Mouse (Mus musculus) forebrain, embryonic 15.5 days (tissue): ENCODE measurements around the gene Ssr2. TPM values are rescaled to one million over a fixed set of nuclear protein-coding genes. Genes with fewer than 3 reads are reported as not detected.

Experiments used
- ATAC-seq: fragments of 200-750 bp; cut with Nextera tagmentation; replicated peaks from 2 replicates; pipeline ENCODE4 v1.8.0; 2017; ENCODE audit warnings: mild to moderate bottlenecking, moderate TSS enrichment, moderate library complexity
- H3K27ac ChIP-seq: fragments of 300-500 bp; sonication (generic); replicated peaks from 2 replicates; pipeline ENCODE4 v1.5.1; 2015; ENCODE audit warnings: mild to moderate bottlenecking, inconsistent platforms
- H3K27me3 ChIP-seq: fragments of 300-500 bp; sonication (generic); 2 replicates; pipeline ENCODE4 v1.6.1; 2015; ENCODE audit warnings: inconsistent platforms
- H3K36me3 ChIP-seq: fragments of 300-500 bp; sonication (generic); 2 replicates; pipeline ENCODE4 v1.6.1; 2015; ENCODE audit warnings: mild to moderate bottlenecking, inconsistent platforms
- H3K4me1 ChIP-seq: fragments of 300-500 bp; sonication (generic); 2 replicates; pipeline ENCODE4 v1.6.1; 2015; ENCODE audit warnings: inconsistent platforms
- H3K4me2 ChIP-seq: fragments of 300-500 bp; sonication (generic); replicated peaks from 2 replicates; pipeline ENCODE4 v1.6.1; 2015; ENCODE audit warnings: mild to moderate bottlenecking, inconsistent platforms
- H3K4me3 ChIP-seq: fragments of 300-500 bp; sonication (generic); 2 replicates; pipeline ENCODE4 v1.5.1; 2015; ENCODE audit warnings: mild to moderate bottlenecking, inconsistent platforms
- H3K9ac ChIP-seq: fragments of 300-500 bp; sonication (generic); replicated peaks from 2 replicates; pipeline ENCODE4 v1.6.1; 2015; ENCODE audit warnings: mild to moderate bottlenecking, inconsistent platforms
- H3K9me3 ChIP-seq: fragments of 300-500 bp; sonication (generic); 2 replicates; pipeline ENCODE4 v1.6.1; 2016; ENCODE audit warnings: inconsistent platforms
- WGBS: fragments of 180-500 bp; shearing (Covaris S2); methylation state at CpG from one replicate; pipeline ENCODE4 v1.1.7; 2015; ENCODE audit warnings: mixed read lengths; 5-methylcytosine and 5-hydroxymethylcytosine counted together
- microRNA counts: library from miRNA; unstranded; fragments of <30 nt; microRNA quantifications from one replicate; lab custom pipeline; 2016
- microRNA-seq: library from miRNA; unstranded; fragments of <30 nt; microRNA quantifications from one replicate; pipeline ENCODE4, GENCODE M21; 2016
- polyA plus RNA-seq: library from polyadenylated mRNA; unstranded; fragments of >200 nt; fragmentation: Nextera tagmentation; extraction: Ambion mirVana; gene quantifications from 2 replicates; pipeline ENCODE4 v1.2.1, GENCODE M21; 2015

Gene Ssr2
- polyA plus RNA-seq, 1 experiment from 2014 or later = 134 TPM

GRCm38 (mm10) chr3:88633056-88633455, 57.4 kb downstream of the Ssr2 start:
- Histone ChIP-seq H3K4me1 (peaks cover 22% of the 10 kb centered on the region), H3K9me3 (no peaks in the 10 kb centered on the region), H3K9ac (no peak overlapping the region), H3K27ac (no peak overlapping the region), H3K27me3 (no peaks in the 10 kb centered on the region), H3K36me3 (peaks cover 87% of the 10 kb centered on the region), H3K4me2 (no peak overlapping the region), H3K4me3 (no peak overlapping the region)
- WGBS = 94% methylated on average over 10 of the region's 10 CpGs
- no peak for ATAC-seq

- no peak for ATAC-seq
- H3K4me1 ChIP-seq = peaks cover 5% of the 10 kb centered on the region; the same call in 1 of the 2 replicates
- WGBS = 91% methylated on average over 19 of the region's 19 CpGs
- no peak overlapping the region for H3K9ac ChIP-seq
- peaks cover 98% of the 10 kb centered on the region for H3K36me3 ChIP-seq
- H3K27ac ChIP-seq = no peak overlapping the region
- H3K4me3 ChIP-seq = no peak overlapping the region
- H3K9me3 ChIP-seq = no peaks in the 10 kb centered on the region
- H3K4me2 ChIP-seq = no peak overlapping the region
- H3K27me3 ChIP-seq = no peaks in the 10 kb centered on the region
These were observed 60.0 kb downstream of the Ssr2 start for GRCm38 (mm10) chr3:88635506-88636275.

GRCm38 (mm10) chr3:88636555-88636986, 60.9 kb downstream of the Ssr2 start:
- peaks cover 97% of the 10 kb centered on the region for H3K36me3 ChIP-seq
- no peak overlapping the region for H3K27ac ChIP-seq
- no peaks in the 10 kb centered on the region for H3K9me3 ChIP-seq
- no peak overlapping the region for H3K4me3 ChIP-seq
- 94% methylated on average over 8 of the region's 8 CpGs for WGBS
- no peak overlapping the region for H3K9ac ChIP-seq
- H3K4me1 ChIP-seq = 0 out of 2 replicates have a peak, but pooled peaks cover under 1% of the 10 kb centered on the region
- no peak overlapping the region for H3K4me2 ChIP-seq
- no peak for ATAC-seq
- no peaks in the 10 kb centered on the region for H3K27me3 ChIP-seq

- peaks cover 97% of the 10 kb centered on the region for H3K36me3 ChIP-seq
- ATAC-seq = no peak
- no peak overlapping the region for H3K4me2 ChIP-seq
- H3K9ac ChIP-seq = no peak overlapping the region
- 94% methylated on average over 5 of the region's 5 CpGs for WGBS
- H3K4me3 ChIP-seq = no peak overlapping the region
- no peaks in the 10 kb centered on the region for H3K4me1 ChIP-seq
- H3K27ac ChIP-seq = no peak overlapping the region
- no peaks in the 10 kb centered on the region for H3K9me3 ChIP-seq
- H3K27me3 ChIP-seq = no peaks in the 10 kb centered on the region
These were observed 61.5 kb downstream of the Ssr2 start for GRCm38 (mm10) chr3:88637134-88637533.

MicroRNAs encoded within 50 kb of the gene (microRNA counts, 519-probe panel; counts per million panel counts)
- microRNA mmu-miR-1905 (lab: Ali Mortazavi, UCI) = not detected

Small RNAs within 50 kb of the gene (microRNA-seq; reads per million reads assigned to microRNA genes)
- not detected for gene Mir1905

Other genes starting within 250 kb of the Ssr2 start
- 1.7 and 2.0 TPM in 2 replicates for gene Tmem79, start 239.7 kb upstream of the Ssr2 start, polyA plus RNA-seq
- gene Smg5, start 239.6 kb upstream of the Ssr2 start, polyA plus RNA-seq = 59.8 and 65.1 TPM in 2 replicates
- 0.94 and 1.0 TPM in 2 replicates for gene Paqr6, start 211.3 kb upstream of the Ssr2 start, polyA plus RNA-seq
- gene Bglap3, start 203.1 kb upstream of the Ssr2 start, polyA plus RNA-seq = 0.27 TPM in 1 of 2 replicates, not detected in the other
- not detected in 2 replicates for gene Bglap2, start 197.2 kb upstream of the Ssr2 start, polyA plus RNA-seq
- gene Bglap, start 191.4 kb upstream of the Ssr2 start, polyA plus RNA-seq = not detected in 2 replicates
- 55.1 and 64.8 TPM in 2 replicates for gene Pmf1, start 165.5 kb upstream of the Ssr2 start, polyA plus RNA-seq
- gene Slc25a44, start 150.7 kb upstream of the Ssr2 start, polyA plus RNA-seq = 31.3 and 33.2 TPM in 2 replicates
- 16.3 and 17.7 TPM in 2 replicates for gene Sema4a, start 114.7 kb upstream of the Ssr2 start, polyA plus RNA-seq
- 23.4 and 27.5 TPM in 2 replicates for gene Lmna, start 65.9 kb upstream of the Ssr2 start, polyA plus RNA-seq
- 50.6 and 55.6 TPM in 2 replicates for gene Mex3a, start 43.5 kb upstream of the Ssr2 start, polyA plus RNA-seq
- 0.15 and 0.28 TPM in 2 replicates for gene Rab25, start 27.6 kb upstream of the Ssr2 start, polyA plus RNA-seq
- 169 and 187 TPM in 2 replicates for gene Lamtor2, start 22.8 kb upstream of the Ssr2 start, polyA plus RNA-seq
- 45.8 and 47.6 TPM in 2 replicates for gene Ubqln4, start 22.1 kb upstream of the Ssr2 start, polyA plus RNA-seq
- 192 and 193 TPM in 2 replicates for gene Arhgef2, start 30.1 kb downstream of the Ssr2 start, polyA plus RNA-seq
- not detected in 2 replicates for gene Rxfp4, start 77.3 kb downstream of the Ssr2 start, polyA plus RNA-seq
- 102 and 104 TPM in 2 replicates for gene Khdc4, start 109.9 kb downstream of the Ssr2 start, polyA plus RNA-seq
- 51.6 and 53.1 TPM in 2 replicates for gene Rit1, start 141.0 kb downstream of the Ssr2 start, polyA plus RNA-seq
- gene Syt11, start 199.3 kb downstream of the Ssr2 start, polyA plus RNA-seq = 236 TPM in 2 replicates